Mouse (Mus musculus) megakaryocyte progenitor cell, adult 5-6 weeks (primary cell): Measurements from ENCODE around the gene Alg2. TPM values are rescaled to one million over a fixed set of nuclear protein-coding genes. Genes with fewer than 3 reads are reported as not detected.

Source experiments
- ATAC-seq: replicated peaks from 2 replicates; pipeline ENCODE4 v1.8.0; 2016; ENCODE audit warnings: mild to moderate bottlenecking, moderate TSS enrichment, inconsistent platforms; ENCODE audit not compliant: poor library complexity
- total RNA-seq, 2 experiments: library from RNA; stranded (forward) in 1 of 2; stranded (reverse) in 1 of 2; fragments of 157-497, 149-512 nt in 1 of 2; fragments of 200-1000 nt in 1 of 2; gene quantifications; 2 replicates each; pipeline versions ENCODE4 v1.2.3 to v1.2.4; 2015 to 2017

Gene Alg2
- total RNA-seq (2015) (43.4 and 48.4 TPM in 2 replicates), total RNA-seq (2017) (18.0 and 19.5 TPM in 2 replicates)

GRCm38 (mm10) chr4:47473968-47474729 lies at the start of gene Alg2, which contains the start of gene Sec61b:
Gene Alg2 (minus strand): TSS chr4:47474333.
Gene Sec61b (plus strand): TSS chr4:47474658.
- ATAC-seq, result peak; percentile 93

DNA sequence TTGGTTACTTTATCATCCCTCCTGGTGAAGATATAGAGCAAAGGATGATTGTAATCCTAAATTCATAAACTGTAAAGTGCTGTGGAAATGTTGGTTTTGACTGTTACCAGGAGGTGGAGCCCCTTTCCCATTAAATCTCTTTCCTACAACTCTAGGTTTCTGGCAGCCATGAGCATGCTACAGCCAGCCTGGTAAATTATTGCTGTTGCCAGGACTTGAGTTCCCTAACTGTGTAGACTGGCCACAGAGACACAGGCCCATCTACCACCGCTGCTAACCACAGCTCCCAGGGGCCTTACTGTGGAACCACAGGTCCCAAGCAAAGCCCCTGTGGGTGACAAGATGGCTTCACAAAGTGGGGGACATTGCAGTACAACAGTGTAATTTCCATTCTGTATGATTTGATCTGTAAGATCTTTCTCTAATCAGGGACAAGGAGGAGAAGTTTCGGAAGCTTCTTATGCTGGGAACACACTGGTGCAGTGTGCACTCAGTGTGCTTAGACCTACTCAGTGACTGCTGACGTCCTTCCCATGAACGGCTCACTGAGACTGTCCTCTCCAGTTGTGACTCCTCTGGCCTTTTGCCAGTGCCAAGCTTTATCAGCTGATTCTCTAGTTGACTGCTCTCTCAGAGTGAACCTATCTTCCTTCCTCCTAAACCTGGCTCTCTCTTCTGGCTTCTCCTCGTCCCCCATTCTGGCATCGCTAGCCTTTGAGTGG lies 47.9 kb upstream of the Alg2 start:
- ATAC-seq, result peak; percentile 31; the same call in 1 of the 2 replicates

DNA sequence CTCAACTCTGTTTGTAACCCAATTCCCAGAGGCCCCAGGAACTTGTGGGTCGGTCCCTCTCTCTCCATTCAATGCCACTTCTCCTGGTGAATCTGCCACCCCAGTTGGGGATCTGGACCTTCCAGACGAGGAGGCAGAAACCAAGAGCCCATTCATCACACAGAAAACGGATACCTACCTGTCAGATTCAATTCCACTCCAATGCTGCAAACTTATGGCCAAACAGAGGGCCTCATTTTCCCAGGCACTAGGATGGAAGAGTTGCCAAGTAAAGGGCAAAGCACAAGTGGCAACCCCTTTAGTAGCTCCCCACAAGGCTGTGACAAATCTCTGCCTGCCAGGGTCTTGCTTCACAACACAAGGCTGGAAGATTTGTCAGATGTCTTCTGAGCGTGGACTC lies 45.9 kb upstream of the Alg2 start:
- no peak for ATAC-seq

- no peak for ATAC-seq
These were observed 44.5 kb upstream of the Alg2 start for GRCm38 (mm10) chr4:47518551-47519181.

DNA sequence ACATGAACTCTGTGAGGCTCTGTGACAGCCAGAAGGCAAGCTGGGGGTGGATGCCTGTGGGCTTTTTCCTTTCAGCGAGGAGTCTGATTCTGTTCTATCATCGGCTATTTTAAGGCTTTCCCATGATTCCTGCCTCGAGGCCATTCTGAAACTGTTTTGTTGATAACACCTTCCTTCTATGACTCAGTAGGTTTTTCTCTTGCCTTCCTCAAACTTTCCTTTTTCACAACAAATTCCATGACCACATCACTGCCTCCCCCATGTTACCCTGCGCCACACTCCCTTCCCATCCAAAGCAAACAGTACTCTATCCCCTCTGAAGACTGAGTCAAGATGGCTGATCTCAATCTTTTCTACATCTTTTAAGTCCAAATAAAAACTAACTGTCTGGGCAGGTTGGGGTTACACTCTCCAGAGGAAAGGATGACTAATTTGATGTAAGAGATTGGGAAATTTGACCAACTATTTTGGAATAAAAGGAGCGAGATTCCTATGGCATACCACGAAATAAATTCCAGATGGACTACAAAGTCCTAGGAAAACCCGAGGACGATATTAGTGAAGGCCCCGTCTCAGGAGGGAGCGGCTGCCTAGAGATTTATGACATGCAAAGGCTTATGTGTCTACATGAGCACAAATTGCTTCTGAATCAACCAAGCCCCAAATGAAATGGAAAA lies 30.8 kb upstream of the Alg2 start:
- ATAC-seq, result no peak

- no peak for ATAC-seq
These were observed 28.9 kb upstream of the Alg2 start for GRCm38 (mm10) chr4:47503045-47503444.

- ATAC-seq, result peak; percentile 94
These were observed 28.4 kb upstream of the Alg2 start for GRCm38 (mm10) chr4:47502546-47502971.

DNA sequence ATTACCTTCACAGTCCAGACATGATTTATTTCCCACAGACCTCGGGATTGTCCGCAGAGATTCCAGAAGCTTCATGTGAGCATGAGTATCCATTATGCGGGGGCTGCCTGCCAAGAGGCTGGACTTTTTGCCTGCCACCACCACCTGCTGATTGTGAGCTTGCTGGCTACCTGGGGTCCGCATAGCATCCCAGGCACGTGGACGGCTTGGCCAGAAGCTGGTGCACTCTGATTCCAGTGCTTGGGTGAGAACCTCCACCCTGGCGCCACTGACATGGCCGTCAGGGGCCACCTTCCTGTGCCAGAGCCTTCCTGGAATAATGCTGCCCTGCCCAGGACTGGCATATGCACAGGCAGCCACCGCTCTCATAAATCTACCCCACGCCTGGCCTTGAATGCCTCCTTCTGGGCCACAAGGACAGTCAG lies 25.0 kb upstream of the Alg2 start:
- ATAC-seq, result no peak

DNA sequence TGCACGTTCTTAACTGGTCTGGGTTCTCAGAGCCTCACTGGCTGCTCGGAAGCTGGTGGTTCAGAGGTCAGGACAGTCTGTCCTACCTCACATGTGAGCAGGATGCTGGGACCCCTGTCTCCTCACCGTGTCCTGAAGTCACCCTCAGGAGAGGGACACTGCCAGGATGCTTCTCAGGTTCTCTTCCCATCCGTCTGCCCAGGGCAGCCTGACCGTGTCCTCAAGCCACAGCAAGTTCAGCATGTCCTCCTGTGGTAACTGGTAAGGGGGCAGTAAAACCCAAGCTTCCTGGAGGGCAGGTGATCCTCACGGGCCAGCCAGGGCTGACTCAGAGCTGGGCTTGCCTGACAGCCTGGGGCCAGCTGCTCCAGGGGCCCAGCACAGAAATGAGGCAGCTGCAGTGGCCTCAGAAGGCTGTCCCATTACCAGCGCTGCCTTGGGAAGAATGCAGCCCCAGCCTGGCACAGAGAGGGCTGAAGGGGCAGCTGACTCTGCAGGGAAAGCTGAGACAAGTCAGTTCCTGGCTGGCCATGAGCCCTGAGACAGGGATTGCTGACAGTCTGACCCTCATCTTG lies 23.8 kb upstream of the Alg2 start:
- ATAC-seq, result no peak

GRCm38 (mm10) chr4:47494686-47495085 lies 20.6 kb upstream of the Alg2 start:
- peak; percentile 30 for ATAC-seq

DNA sequence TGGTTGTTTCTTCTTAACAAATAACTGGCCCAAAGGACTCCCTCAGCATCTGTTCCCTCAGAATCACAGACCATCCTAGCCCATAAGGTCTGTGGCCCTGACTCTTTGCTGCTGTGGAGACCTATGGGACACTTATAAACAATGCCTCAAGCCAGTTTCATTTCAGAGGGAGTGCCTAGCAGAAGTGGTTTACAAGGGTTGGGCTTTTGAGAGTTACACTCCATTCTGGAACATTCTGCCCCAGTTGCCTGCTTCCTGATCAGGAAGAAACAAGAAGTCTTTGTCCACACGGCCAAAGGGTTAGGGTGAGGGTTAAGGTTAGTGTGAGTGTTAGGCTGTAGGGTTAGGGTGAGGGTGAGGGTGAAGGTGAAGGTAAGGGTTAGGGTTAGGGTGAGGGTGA lies 20.0 kb upstream of the Alg2 start:
- ATAC-seq, result no peak

DNA sequence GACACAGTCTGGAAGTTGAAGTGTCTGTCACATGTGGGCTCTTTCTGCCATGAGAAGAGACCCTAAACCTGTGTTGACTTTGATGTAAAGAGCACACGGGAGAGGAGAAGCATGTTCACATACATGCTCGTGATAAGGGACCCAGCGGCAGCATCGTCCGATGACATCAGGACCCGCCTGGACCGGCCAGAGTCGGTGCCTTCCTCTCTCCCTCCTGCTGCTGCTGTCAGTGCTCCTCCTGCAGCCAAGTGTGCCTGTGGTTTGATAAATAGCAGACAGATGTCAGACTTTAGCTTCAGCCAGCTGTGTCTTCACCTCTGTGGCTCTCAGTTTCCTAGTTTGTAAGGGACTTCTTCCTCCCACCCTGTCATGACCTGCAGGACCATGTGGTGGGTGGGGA lies 19.3 kb upstream of the Alg2 start:
- ATAC-seq, result no peak

GRCm38 (mm10) chr4:47492311-47493086 lies 18.4 kb upstream of the Alg2 start:
- no peak for ATAC-seq

- ATAC-seq, result peak; percentile 72
These were observed 17.1 kb upstream of the Alg2 start for GRCm38 (mm10) chr4:47491243-47491642.

- no peak for ATAC-seq
These were observed 6.4 kb upstream of the Alg2 start for GRCm38 (mm10) chr4:47480576-47480975.

- no peak for ATAC-seq
These were observed 6.0 kb upstream of the Alg2 start for GRCm38 (mm10) chr4:47480095-47480494.

DNA sequence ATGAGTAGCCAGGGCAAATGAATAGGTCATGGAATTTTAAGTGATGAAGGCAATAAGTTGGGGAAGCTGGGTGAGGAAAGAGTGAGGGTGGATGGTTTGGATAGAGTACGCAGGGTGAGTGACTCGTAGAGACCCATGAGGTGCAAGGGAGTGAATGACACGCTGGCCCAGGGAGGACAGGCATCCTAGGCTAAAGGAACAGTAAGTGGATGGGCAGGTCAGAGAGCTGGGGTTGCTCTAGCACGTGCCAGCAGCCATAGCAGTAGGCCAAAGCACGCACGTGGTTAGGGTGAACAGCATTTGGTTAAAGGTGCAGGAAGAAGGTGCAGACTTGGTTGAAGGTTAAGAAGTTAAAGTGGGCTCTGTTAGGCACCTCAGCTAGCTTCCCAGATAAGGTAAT lies 3.4 kb upstream of the Alg2 start:
- no peak for ATAC-seq

DNA sequence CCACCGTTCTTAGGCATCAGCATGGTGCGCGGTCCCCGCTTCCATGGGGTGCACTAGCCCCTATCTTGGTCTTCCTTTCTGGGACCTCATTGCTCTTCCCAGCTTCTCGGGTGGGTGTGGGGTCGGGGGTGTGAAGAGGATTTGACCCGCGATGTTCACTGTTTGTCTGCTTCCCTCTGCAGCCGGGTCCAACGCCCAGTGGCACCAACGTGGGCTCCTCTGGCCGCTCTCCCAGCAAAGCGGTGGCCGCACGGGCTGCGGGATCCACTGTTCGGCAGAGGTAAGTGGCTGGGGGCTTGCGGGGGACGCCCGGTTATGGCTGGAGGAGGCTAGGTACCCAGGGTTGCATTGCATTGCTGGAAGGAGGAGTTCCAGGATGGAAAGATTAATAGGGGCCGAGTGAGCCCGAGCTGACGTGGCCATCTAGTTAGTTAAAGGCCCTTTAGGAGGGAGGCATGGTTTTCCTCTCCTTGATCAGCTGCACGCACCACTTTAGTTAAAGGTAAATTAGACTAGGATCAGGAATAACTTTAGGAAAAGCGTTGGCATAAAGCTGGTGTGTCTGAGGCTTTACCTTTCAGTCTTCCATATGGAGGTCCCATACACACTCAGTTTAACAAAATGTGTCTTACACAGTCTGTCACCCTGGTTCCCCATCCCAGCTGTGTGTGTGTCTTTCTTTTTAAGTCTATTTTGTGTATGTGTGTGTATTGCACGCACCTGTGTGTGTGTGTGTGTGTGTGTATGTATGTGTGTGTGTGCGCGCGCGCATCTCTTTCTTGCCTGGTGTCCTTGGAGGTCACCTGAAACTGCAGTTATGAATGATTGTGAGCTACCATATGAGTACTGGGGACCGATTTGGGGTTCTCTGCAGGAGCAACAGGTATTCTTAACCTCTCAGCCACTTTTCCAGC lies 854 bp upstream of the Alg2 start:
- ATAC-seq, result peak; percentile 11; the same call in 1 of the 2 replicates

- ATAC-seq, result peak; percentile 22
These were observed 556 bp downstream of the Alg2 start for GRCm38 (mm10) chr4:47473586-47473967.
